Mouse (Mus musculus) left cerebral cortex, adult 11 months (tissue): Measurements from ENCODE around the gene Fads6.

Experiments used
- DNase-seq: peaks from one replicate; pipeline ENCODE4 v3.0.0; 2022; ENCODE audit warnings: low spot score

Fads6 gene

GRCm38 (mm10) chr11:115251258-115251657 lies 46.2 kb downstream of the Fads6 start:
- no peak for DNase-seq

- no peak for DNase-seq
Measured at GRCm38 (mm10) chr11:115250405-115251090, 46.9 kb downstream of the Fads6 start.

GRCm38 (mm10) chr11:115249721-115250404 lies 47.6 kb downstream of the Fads6 start:
- DNase-seq, result no peak

- no peak for DNase-seq
Measured at GRCm38 (mm10) chr11:115247945-115248344, 49.5 kb downstream of the Fads6 start.

GRCm38 (mm10) chr11:115247240-115247639 lies 50.2 kb downstream of the Fads6 start:
- DNase-seq, result no peak

- no peak for DNase-seq
Measured at GRCm38 (mm10) chr11:115246386-115246785, 51.1 kb downstream of the Fads6 start.

- no peak for DNase-seq
Measured at GRCm38 (mm10) chr11:115244840-115245239, 52.6 kb downstream of the Fads6 start.

GRCm38 (mm10) chr11:115243783-115244182 lies 53.7 kb downstream of the Fads6 start:
- no peak for DNase-seq

GRCm38 (mm10) chr11:115242746-115243145 lies 54.7 kb downstream of the Fads6 start:
- DNase-seq, result no peak

- no peak for DNase-seq
Measured at GRCm38 (mm10) chr11:115241402-115241801, 56.1 kb downstream of the Fads6 start.

GRCm38 (mm10) chr11:115236570-115236969 lies 60.9 kb downstream of the Fads6 start:
- no peak for DNase-seq

GRCm38 (mm10) chr11:115234320-115235044 lies 63.0 kb downstream of the Fads6 start:
- no peak for DNase-seq

- DNase-seq, result peak; percentile 37
Measured at GRCm38 (mm10) chr11:115233526-115234290, 63.8 kb downstream of the Fads6 start.

- DNase-seq, result no peak
Measured at GRCm38 (mm10) chr11:115232889-115233288, 64.6 kb downstream of the Fads6 start.

- DNase-seq, result no peak
Measured at GRCm38 (mm10) chr11:115231924-115232323, 65.5 kb downstream of the Fads6 start.

GRCm38 (mm10) chr11:115231168-115231915 lies 66.1 kb downstream of the Fads6 start:
- no peak for DNase-seq
